Mouse (Mus musculus): ENCODE data around the gene Slc28a2.

- TF ChIP-seq CTCF (IDR thresholded peaks at IDR 0.05; ENCODE audit: borderline replicate concordance, extremely low read depth, insufficient read depth, insufficient read length) (no peak), POLR2A (IDR thresholded peaks at IDR 0.05; ENCODE audit: borderline replicate concordance, extremely low read depth, insufficient read depth, insufficient read length, poor library complexity, severe bottlenecking) (no peak)
Measured at GRCm38 (mm10) chr2:122450351-122450750, 24.1 kb downstream of the Slc28a2 start.

Measured in brain, embryonic 14.5 days (tissue).